Mouse (Mus musculus): ENCODE results near the gene Olfr370.
"Not testable (repeated sequence)": the region's sequence is repeated elsewhere in the genome, so short reads cannot be mapped to it uniquely, and the experiment has no call there.

The Olfr370 gene

GRCm38 (mm10) chr8:83535736-83536135 lies at the start of gene Olfr370:
Gene Olfr370, plus strand, starts transcription at chr8:83535780.
- no peak for DNase-seq

GRCm38 (mm10) chr8:83511696-83512095 lies 23.9 kb upstream of the Olfr370 start:
- DNase-seq: no peak

GRCm38 (mm10) chr8:83520432-83520831 lies 15.1 kb upstream of the Olfr370 start:
- DNase-seq: no peak

DNA sequence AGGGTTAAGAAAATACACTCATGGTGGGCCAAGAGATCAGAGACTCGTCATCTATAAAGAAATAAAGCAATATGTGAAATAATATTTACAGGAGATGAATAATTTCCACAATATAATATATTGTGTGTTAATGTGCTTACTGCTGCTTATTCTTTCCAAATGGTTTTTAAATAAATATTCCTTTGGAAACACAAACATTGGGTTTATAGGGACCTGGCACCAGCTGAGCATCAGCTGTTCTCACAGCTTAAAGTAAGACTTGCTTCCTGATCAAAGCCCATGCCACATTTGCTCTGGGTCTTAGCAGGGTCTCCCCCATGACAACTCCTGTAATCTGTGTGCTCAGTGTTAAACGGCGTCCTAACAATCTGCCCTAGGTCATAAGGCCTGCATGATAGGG lies 14.7 kb upstream of the Olfr370 start:
- DNase-seq: not testable (repeated sequence)

GRCm38 (mm10) chr8:83521310-83521709 lies 14.3 kb upstream of the Olfr370 start:
- DNase-seq: no peak

DNA sequence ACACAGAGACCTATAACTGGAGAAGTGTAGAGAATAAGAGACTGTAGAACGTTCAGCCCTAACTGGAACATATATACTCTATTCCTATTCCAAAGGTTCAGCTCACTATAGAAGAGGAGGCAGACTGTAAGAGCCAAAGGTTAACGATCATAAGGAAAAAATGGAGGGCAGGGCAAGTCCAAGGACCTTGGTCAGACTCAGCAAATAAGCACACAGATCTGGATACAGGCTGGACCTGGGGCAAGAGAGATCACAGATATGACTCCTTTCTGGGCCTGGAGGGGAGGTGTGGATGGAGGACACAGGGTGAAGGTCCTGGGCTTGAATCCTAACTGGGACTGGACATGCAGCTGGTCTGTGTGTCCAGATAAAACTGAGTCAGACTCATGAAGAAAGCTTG lies 778 bp upstream of the Olfr370 start:
- DNase-seq: no peak

DNA sequence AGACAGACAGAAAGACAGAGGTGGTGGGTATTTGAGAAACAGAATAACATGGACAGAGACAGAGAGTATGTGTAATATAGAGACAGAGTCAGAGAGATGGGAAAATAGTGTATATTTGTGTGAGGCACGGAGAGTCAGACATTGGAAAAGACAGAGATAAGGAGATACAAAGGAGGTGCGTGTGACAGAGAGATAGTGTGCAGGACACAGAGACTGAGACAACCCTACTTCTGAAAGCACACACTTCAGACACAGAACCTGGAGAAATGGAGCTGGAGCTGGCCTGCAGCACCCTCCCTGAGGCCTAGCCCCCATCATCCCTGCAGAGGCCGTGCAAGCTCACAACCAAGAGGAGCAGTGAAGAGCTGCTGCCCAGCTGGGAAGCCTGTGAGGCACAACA lies 27.1 kb downstream of the Olfr370 start:
- no peak for DNase-seq

- DNase-seq: no peak
Observed at GRCm38 (mm10) chr8:83563246-83563645, 27.7 kb downstream of the Olfr370 start.

DNA sequence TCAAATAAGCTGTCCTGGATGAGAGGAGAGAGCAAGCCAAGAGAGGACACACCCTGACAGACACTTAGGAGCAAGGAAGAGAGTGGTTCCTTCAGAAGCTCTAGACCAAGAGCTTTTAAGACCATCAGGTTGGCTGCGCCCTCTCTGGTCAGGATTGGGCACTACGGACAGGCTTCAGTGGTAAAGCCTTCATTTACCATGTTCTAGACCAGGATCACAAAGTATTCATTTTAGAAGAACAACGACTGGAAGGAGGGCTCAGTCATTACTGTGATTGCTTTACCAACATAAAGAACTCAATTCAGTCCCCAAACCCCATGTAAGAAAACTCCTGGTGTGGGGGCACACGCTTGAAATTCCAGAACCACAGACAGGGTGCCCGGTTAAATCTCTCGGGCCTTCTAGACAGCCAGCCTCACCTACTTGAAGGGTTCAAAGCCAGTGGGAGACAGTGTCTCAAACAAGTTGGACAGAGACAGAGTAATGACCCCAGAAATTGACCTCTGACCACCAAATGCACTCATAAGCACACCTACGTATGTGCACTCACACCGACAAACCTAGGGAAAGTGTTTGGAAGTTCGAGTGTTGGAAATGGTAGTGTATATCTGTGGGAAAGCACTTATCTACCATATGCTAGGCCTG lies 30.3 kb downstream of the Olfr370 start:
- DNase-seq: peak; percentile 41

DNA sequence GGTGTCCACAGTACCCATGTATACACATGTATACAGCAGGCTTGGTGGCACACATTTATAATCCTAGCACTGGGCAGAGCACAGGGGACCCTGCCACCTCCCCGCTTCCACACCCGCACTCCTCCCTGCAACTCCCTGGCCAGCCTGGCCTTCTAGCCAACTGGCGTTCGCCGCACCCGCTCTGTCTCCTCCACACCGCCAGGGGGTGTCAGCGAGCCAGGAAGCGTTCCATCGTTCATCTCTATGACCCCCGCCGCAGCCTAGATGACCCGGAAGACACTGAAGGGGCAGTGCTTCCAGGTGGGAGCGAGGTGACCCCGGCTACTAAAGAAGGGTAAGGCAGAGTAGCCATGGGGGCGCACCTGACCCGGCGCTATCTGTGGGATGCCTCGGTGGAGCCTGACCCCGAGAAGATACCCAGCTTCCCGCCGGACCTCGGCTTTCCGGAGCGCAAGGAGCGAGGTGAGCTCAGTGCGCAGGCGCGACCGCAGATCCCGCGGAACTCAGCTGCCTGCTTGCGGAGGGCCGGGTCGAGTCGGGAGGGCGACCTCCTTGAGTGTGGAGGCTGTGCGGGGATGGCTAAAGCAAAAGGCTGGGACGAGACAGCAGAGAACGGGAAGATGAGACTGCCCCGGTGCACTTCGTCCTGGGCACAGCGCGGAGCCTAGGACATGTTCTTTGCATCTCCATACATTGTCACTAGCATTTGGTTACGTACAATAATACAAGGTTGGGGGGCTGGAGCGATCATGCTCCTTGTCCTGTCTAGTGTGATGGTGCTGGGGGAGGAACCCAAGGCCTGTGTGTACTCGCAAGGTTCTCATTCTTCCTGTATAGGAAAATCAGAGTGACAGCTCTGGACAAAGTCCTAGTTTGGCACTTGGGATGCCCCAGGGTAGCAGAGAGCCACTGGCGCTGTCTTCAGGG lies 31.2 kb downstream of the Olfr370 start, which contains the start of gene Ndufb7:
Gene Ndufb7, plus strand, starts transcription at position 203 of the 927 bp plus-strand sequence.
- DNase-seq: peak; percentile 96

- no peak for DNase-seq
Observed at GRCm38 (mm10) chr8:83567668-83568067, 32.1 kb downstream of the Olfr370 start.

- DNase-seq: no peak
Observed at GRCm38 (mm10) chr8:83568128-83568527, 32.5 kb downstream of the Olfr370 start.

DNA sequence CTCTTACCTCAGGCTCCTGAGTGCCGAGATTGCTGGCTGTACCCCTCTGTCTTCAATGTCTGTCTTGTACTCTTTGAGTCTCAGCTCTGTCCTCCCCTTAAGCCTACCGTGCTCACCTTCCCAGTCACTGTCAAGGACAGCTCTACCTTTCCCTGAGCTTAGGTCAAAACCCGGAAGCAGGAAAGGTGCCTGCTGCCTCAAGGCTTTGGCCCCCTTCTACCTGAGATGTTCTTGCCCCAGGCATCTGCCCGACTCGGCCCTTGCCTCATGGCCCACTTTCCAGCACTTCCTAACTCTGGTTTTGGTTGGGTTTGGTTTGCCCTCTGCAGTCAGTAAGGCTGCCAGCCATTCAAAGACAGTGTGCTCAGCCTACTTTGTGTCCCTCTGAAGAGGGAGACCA lies 33.2 kb downstream of the Olfr370 start:
- DNase-seq: no peak

DNA sequence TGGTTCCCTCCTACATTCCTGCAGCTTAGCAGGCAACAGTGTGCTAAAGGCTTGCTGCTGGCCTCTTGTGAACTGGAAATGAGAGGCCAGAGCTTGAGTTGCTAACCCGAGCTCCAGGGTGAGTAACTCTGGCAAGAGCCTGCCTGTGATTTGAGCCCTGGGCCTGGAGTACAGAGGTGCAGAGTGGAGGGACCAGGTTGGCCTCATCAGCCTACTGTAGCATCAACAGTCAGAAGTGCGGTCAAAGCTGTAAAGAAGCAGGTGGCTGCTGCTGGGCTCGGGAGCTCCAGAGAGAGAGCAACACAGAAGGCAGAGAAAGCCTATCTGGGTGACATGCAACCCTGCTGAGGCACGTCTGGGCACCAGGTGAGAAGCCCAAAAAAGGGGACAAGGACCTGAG lies 33.6 kb downstream of the Olfr370 start:
- no peak for DNase-seq

- no peak for DNase-seq
Observed at GRCm38 (mm10) chr8:83570272-83571000, 34.9 kb downstream of the Olfr370 start.

- not testable (repeated sequence) for DNase-seq
Observed at GRCm38 (mm10) chr8:83571001-83571340, 35.4 kb downstream of the Olfr370 start.

GRCm38 (mm10) chr8:83571791-83572190 lies 36.2 kb downstream of the Olfr370 start:
- no peak for DNase-seq

GRCm38 (mm10) chr8:83572246-83572812 lies 36.7 kb downstream of the Olfr370 start:
- DNase-seq: no peak

DNA sequence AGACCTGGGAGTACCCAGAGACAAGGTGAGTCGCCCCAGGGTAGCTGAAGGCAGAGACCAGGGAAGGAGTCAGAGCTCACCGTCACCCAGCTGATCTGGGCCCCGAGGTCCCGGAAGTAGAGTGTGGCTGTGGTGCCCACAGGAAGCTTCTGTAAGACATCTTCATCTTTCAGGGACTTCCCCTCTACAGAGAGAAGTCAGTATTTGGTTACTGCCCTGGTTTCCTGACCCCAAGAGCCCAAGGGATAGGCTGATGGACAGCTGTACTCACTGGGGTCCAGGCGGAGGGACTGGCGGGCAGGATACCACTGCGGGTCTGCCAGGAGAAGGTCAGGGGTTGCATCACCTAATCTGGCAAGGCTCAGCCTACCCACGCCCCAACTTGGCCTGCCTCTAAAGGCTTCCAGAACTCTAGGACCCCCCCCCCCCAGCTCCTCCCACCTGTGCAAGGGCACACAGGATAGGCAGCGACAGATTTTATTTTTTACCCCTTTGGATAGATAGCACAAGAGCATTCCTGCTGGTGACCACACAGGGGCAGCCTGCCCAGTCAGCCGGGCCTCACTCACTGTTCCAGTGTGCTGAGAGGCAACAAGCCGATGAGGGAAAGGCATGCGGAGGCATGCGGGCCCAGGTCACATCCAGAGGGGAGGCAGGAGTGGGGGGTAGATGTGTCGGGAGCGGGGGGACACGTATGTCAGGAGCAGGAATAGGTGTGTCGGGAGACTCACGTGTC lies 37.7 kb downstream of the Olfr370 start:
- DNase-seq: peak; percentile 72

GRCm38 (mm10) chr8:83574631-83575315 lies 39.2 kb downstream of the Olfr370 start:
- DNase-seq: no peak

Measured in thymus, postnatal 25 days (tissue).